Mouse (Mus musculus): Measurements from ENCODE around the gene Muc13.

Gene Muc13

GRCm38 (mm10) chr16:33824603-33825002 is 30.8 kb downstream of the Muc13 start:
- no peak for DNase-seq (ENCODE audit: low spot score)

DNA sequence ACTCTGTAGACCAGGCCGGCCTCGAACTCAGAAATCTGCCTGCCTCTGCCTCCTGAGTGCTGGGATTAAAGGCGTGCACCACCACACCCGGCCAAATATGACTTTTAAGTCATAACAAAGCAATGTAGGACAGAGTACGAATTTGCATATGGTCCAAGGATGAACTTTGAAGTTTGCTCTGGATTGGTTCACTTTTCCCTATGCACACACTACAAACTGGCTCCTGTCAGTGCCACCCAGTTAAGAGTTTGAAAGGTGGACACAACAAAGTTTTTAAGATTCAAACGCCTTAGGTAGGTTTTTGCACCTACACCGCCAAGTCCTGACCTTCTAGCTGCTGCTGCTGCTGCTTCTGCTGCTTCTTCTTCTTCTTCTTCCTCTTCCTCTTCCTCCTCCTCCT is 34.7 kb downstream of the Muc13 start:
- DNase-seq (ENCODE audit: low spot score) = no peak

DNA sequence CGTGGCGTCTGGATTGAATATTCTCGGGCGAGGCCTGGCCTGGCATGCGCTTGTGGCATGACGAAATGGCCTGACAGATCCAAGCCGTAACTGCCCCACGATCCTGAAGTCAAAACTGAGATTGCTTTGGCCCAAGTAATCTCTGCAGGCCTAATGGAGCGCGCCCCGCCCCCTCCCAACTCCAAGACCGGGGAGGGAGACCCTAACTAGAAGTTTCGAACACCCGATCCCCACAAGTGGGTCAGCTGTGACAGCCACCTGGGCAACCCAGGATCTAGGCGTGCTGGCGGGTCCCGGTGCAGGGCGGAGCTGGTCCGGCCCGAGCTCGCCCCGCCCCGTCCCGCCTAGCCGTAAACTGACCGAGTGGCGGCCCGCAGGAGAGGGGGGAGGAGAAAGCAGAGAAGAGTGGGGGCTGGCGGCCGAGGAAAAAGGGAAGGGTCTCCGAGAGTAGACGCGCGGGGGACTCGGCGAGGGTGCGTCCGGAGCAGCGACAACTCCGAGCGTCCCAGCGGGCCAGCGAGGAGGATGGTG is 35.5 kb downstream of the Muc13 start, which contains the start of gene Itgb5:
Gene Itgb5, plus strand, starts transcription at position 365 of the 531 bp plus-strand sequence.
- no peak for DNase-seq (ENCODE audit: low spot score)

DNA sequence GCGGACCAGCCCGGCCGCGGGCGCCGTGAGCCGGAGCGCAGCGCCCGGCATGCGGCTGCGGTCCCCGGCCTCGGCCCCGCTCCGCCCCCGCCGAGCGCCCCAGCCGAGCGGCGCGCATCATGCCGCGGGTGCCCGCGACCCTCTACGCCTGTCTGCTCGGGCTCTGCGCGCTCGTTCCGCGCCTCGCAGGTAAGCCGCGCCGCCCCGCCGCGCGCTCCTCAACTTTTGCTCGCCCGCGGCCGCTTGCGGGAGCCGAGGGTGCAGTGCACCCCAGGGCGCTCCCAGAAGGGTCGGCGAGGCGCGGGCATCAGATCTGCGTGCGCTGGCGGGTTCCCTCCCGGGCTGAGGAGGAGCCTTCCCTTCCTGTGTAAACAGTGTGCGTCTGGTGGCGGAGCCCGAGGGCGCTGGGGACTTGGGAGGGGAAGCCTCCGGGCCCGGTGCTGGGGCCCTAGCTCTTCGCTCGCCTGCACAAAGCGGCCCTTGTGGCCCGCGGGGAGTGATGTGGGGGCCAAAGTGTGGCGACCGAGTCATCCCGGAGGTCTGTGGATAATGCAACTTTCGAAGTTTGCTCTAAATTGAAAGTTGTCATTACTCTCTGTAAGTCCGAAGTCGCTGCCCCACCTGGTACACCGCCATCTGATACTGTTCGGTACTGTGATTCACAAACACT is 36.1 kb downstream of the Muc13 start:
- DNase-seq (ENCODE audit: low spot score) = peak; percentile 9

DNA sequence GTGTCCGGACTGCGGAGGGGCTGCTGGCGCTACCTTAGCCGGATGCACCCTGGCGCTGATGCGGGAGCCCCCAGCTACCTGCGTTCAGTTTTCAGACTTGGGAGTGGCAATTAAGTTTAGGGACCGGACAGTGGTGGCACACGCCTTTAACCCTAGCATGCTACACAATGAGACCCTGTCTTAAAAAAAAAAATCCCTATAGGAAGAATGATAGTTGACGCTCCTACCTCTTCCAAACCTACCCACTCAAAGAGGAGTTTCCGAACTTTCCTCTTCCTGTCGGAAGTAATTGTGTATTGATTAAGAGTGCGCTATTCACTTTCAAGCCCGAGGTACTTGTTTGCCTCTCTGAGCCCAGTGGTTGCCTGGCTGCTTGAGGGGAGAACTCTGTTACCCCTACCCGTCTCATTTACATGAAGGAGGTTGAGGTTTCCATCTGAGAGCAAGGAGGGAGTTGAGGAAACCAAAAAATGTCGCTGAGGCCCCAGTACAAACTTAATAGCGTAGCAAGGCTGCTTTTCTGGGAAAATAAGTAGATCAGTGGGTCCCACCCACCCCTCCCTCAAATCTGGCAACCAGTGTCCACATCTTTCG is 36.8 kb downstream of the Muc13 start:
- DNase-seq (ENCODE audit: low spot score) = no peak

- DNase-seq (ENCODE audit: low spot score) = no peak
Measured at GRCm38 (mm10) chr16:33832057-33832456, 38.2 kb downstream of the Muc13 start.

DNA sequence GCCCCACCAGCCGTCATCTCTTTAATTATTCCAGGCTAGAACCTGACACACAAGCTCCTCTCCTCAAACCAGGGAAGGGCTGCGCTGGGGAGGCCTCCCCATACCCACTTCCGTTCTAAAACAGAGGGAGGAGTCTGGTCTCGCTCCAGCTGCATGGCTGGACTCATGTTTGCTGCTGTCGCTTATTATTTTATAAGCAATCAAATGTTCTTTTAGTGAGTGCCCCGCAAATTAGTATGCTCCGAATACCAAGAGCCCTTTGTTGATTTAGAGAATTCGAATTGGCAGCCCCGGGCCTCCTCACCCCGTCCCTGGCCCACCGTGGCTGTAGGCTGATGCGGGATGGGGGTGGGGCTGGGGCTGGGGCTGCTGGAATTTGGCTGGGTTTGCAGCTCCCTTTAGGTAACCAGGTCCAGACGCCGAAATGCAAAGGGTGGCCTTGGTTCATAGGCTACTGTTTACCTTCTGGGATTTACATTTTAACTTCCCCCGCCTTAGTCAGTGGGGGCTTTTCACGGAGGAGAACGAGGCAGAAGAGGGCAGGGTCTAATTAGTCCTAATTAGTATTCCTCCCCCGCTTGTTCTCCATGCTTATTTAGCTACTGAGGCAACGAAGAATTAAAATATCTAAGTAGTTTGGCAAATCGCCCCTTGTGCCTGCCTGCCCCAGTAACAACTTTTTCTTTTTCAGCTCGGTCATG is 39.0 kb downstream of the Muc13 start:
- peak; percentile 11 for DNase-seq (ENCODE audit: low spot score)

GRCm38 (mm10) chr16:33833429-33833753 is 39.6 kb downstream of the Muc13 start:
- DNase-seq (ENCODE audit: low spot score) = no peak

GRCm38 (mm10) chr16:33833781-33834482 is 40.1 kb downstream of the Muc13 start:
- no peak for DNase-seq (ENCODE audit: low spot score)

DNA sequence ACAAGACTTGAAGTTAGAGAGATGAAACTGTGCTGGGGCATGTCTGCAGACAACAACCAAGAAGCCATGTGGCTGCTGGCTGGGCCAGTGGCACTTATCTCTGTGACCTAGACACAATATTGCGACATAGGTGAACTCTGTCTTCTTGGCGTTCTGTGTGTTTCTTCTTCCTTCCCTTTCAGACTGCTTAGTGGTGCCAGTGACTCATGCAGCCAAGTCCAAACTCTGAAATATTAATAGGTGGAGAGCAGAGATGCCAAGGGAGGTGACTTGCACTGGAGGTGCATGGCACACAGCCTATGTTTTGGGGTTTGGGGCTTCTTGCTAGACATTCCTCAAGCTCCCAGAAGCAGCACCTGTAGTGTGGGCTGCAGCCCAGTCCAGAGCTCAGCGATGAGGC is 42.8 kb downstream of the Muc13 start:
- no peak for DNase-seq (ENCODE audit: low spot score)

DNA sequence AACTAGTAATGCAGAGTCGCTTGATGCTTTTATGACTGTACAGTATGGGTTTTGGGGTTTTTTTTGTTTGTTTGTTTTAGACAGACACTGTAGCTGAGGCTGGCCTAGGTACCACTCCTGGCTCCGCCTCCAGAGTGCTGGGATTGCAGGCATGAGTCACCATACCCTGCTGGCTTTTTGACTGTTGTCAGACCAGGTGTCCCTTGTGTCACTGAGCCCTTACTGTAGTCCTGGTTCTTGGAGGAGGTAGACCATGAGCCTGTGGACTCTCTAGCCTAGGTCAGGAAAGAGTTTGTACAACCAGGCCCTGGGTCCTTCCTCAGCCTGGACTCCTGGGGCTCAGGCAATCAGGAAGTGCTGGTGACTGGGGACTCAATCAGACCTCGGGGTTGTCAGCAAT is 43.4 kb downstream of the Muc13 start:
- no peak for DNase-seq (ENCODE audit: low spot score)

- no peak for DNase-seq (ENCODE audit: low spot score)
Measured at GRCm38 (mm10) chr16:33840616-33841015, 46.8 kb downstream of the Muc13 start.

GRCm38 (mm10) chr16:33842081-33842880 is 48.4 kb downstream of the Muc13 start:
- no peak for DNase-seq (ENCODE audit: low spot score)

DNA sequence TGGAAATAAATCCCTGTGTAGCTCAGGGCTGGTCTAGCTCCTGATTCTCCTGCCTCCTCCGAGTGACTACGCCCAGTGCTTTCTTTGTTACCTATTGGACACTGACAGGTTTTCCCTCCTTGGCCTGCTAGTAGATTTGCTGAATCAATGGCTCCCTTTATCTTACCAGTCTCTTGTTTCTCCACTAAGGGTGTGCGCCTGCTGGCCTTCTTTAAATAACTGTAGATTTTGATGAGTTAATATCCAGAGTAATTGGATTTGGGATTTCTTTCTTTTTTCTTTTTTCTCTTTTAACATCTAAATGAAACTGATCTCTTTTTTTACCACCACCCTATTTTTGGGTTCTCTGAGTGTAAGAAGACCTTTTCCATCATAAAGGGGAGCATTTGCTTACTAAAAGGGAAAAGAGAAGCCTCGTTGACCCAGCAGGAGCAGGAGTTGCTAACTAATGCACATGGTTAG is 50.3 kb downstream of the Muc13 start:
- no peak for DNase-seq (ENCODE audit: low spot score)

GRCm38 (mm10) chr16:33844866-33845265 is 51.0 kb downstream of the Muc13 start:
- DNase-seq (ENCODE audit: low spot score) = no peak

GRCm38 (mm10) chr16:33853271-33853670 is 59.4 kb downstream of the Muc13 start:
- DNase-seq (ENCODE audit: low spot score) = no peak

- DNase-seq (ENCODE audit: low spot score) = no peak
Measured at GRCm38 (mm10) chr16:33858766-33859165, 64.9 kb downstream of the Muc13 start.

GRCm38 (mm10) chr16:33859380-33859779 is 65.5 kb downstream of the Muc13 start:
- no peak for DNase-seq (ENCODE audit: low spot score)

- no peak for DNase-seq (ENCODE audit: low spot score)
Measured at GRCm38 (mm10) chr16:33859988-33860700, 66.3 kb downstream of the Muc13 start.

- DNase-seq (ENCODE audit: low spot score) = no peak
Measured at GRCm38 (mm10) chr16:33862406-33862805, 68.6 kb downstream of the Muc13 start.

DNA sequence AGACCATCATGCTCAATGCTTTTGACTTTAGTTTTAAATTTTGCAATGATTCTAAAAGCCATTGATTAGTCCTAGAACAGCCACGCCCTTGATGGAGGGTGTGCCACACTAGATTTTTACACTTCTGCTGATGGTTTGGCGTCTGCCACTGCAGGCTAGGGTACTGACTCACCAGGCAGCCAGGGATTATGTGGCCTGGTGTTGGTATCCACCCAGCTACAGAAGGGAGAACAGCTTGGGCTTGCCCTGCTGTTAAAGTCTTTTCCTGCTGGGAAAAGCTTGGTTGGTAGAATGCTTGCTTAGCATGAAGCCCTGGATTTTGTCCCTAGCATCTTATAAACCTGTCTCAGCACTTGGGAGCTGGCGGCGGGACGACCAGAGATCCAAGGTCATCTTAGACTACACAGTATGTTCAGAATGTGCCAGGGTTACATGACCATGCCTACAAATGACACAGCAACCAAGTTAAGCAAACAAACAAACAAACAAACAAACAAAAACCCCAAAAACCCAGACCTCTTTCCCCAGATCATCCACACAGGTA is 69.4 kb downstream of the Muc13 start:
- no peak for DNase-seq (ENCODE audit: low spot score)
